Mouse (Mus musculus): ENCODE results near the gene Gzf1.

- TF ChIP-seq CTCF (IDR thresholded peaks at IDR 0.05; ENCODE audit: extremely low read depth, insufficient read length, insufficient replicate concordance, low read depth, low read length) (no peak), POLR2A (IDR thresholded peaks at IDR 0.05; ENCODE audit: low read depth, low read length) (no peak)
These were observed 8.8 kb downstream of the Gzf1 start for GRCm38 (mm10) chr2:148689444-148690140.

Data from small intestine, adult 2 months (tissue).